Mouse (Mus musculus): Measurements from ENCODE around the gene Ahcyl1. TPM values are rescaled to one million over a fixed set of nuclear protein-coding genes. Genes with fewer than 3 reads are reported as not detected.

The Ahcyl1 gene
- polyA plus RNA-seq, 1 experiment: 386 TPM

DNA sequence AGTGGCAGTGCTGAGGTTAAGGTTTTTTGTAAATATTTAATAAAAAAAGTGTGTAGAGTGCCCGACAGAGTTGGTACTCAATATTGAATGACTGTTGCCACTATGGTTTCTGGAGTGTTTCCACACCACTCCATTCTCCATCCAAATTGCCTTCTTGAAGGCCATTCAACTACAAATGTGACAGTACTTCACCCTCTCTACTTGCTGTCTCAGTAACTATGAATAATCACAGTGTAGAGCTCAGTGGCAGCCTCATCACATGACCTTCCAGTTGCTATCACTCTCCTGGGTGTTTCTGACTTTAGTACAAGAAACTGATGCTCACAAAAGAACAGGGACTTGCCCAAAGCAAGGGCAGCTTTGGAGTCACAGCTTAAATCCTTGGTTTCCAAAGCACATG is 19.6 kb upstream of the Ahcyl1 start:
- Histone ChIP-seq H3K4me1 (ENCODE audit: control insufficient read depth, insufficient read depth, low read length) (no peaks in the 10 kb centered on the region), H3K4me3 (replicated peaks; ENCODE audit: insufficient read depth, low read depth, low read length) (no peak overlapping the region), H3K27me3 (ENCODE audit: control insufficient read depth, insufficient read depth, low read length) (no peaks in the 10 kb centered on the region), H3K27ac (ENCODE audit: insufficient read depth, low read length) (no peak overlapping the region)
- no peak for TF ChIP-seq POLR2A (IDR thresholded peaks at IDR 0.05; ENCODE audit: borderline replicate concordance, insufficient read depth, low read length)
- no peak for TF ChIP-seq CTCF (IDR thresholded peaks at IDR 0.05; ENCODE audit: borderline replicate concordance, insufficient read depth, low read depth, low read length)
- 77% methylated on average over 1 of the region's 1 CpGs for WGBS
- DNase-seq: no peak

DNA sequence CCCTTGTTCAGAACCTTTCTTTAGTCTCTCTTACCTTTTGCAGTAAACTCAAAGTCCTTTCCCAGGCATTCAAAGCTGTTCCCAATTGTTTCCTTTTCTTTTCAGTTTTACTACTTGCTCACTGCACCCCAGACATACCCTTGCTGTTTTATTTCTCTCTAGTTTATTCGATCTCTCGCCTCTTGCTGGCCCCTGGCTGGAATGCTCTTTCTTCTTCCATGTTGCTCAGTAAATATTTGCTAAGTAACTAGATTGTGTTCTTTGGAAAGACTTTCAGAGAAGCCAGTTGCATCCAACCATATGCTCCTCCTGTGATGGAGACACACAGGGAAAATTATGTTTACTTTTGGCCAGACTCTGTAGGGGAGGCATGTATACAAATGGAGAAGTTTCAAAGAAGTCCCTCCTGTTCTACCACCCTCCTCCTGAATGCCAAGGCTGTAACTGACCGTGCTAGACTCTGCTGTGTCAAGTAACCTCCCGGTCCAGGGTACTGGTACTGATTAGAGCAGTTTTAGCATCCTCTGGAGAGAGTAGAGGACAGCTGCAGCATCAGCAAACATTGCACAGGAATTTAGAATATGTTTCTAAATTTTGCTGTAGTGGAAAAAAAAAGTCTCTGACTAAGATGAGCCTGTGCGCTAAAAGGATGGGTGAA is 18.0 kb upstream of the Ahcyl1 start:
- no peak for TF ChIP-seq POLR2A (IDR thresholded peaks at IDR 0.05; ENCODE audit: borderline replicate concordance, insufficient read depth, low read length)
- TF ChIP-seq CTCF (IDR thresholded peaks at IDR 0.05; ENCODE audit: borderline replicate concordance, insufficient read depth, low read depth, low read length): no peak
- DNase-seq: no peak
- 81% methylated on average over 5 of the region's 5 CpGs for WGBS
- no peaks in the 10 kb centered on the region for H3K27me3 ChIP-seq (ENCODE audit: control insufficient read depth, insufficient read depth, low read length)
- no peak overlapping the region for H3K27ac ChIP-seq (ENCODE audit: insufficient read depth, low read length)
- no peaks in the 10 kb centered on the region for H3K4me1 ChIP-seq (ENCODE audit: control insufficient read depth, insufficient read depth, low read length)
- no peak overlapping the region for H3K4me3 ChIP-seq (replicated peaks; ENCODE audit: insufficient read depth, low read depth, low read length)

GRCm38 (mm10) chr3:107712081-107712480 is 15.7 kb upstream of the Ahcyl1 start:
- TF ChIP-seq POLR2A (IDR thresholded peaks at IDR 0.05; ENCODE audit: borderline replicate concordance, insufficient read depth, low read length) (no peak), CTCF (IDR thresholded peaks at IDR 0.05; ENCODE audit: borderline replicate concordance, insufficient read depth, low read depth, low read length) (no peak)
- no peak overlapping the region for H3K27ac ChIP-seq (ENCODE audit: insufficient read depth, low read length)
- no peak for DNase-seq
- no peaks in the 10 kb centered on the region for H3K27me3 ChIP-seq (ENCODE audit: control insufficient read depth, insufficient read depth, low read length)
- H3K4me3 ChIP-seq (replicated peaks; ENCODE audit: insufficient read depth, low read depth, low read length): no peak overlapping the region
- no peaks in the 10 kb centered on the region for H3K4me1 ChIP-seq (ENCODE audit: control insufficient read depth, insufficient read depth, low read length)
- 74% methylated on average over 3 of the region's 3 CpGs for whole genome bisulfite sequencing

- no peak for DNase-seq
- TF ChIP-seq POLR2A (IDR thresholded peaks at IDR 0.05; ENCODE audit: borderline replicate concordance, insufficient read depth, low read length) (no peak), CTCF (IDR thresholded peaks at IDR 0.05; ENCODE audit: borderline replicate concordance, insufficient read depth, low read depth, low read length) (no peak)
- Histone ChIP-seq H3K27me3 (ENCODE audit: control insufficient read depth, insufficient read depth, low read length) (no peaks in the 10 kb centered on the region), H3K27ac (ENCODE audit: insufficient read depth, low read length) (no peak overlapping the region), H3K4me3 (replicated peaks; ENCODE audit: insufficient read depth, low read depth, low read length) (no peak overlapping the region), H3K4me1 (ENCODE audit: control insufficient read depth, insufficient read depth, low read length) (no peaks in the 10 kb centered on the region)
- 41% methylated on average over 3 of the region's 3 CpGs for WGBS
Observed at GRCm38 (mm10) chr3:107709156-107709555, 12.8 kb upstream of the Ahcyl1 start.

GRCm38 (mm10) chr3:107707239-107707638 is 10.9 kb upstream of the Ahcyl1 start:
- H3K27ac ChIP-seq (ENCODE audit: insufficient read depth, low read length): no peak overlapping the region
- H3K27me3 ChIP-seq (ENCODE audit: control insufficient read depth, insufficient read depth, low read length): no peaks in the 10 kb centered on the region
- no peak overlapping the region for H3K4me3 ChIP-seq (replicated peaks; ENCODE audit: insufficient read depth, low read depth, low read length)
- TF ChIP-seq POLR2A (IDR thresholded peaks at IDR 0.05; ENCODE audit: borderline replicate concordance, insufficient read depth, low read length) (no peak), CTCF (IDR thresholded peaks at IDR 0.05; ENCODE audit: borderline replicate concordance, insufficient read depth, low read depth, low read length) (no peak)
- DNase-seq: no peak
- no peaks in the 10 kb centered on the region for H3K4me1 ChIP-seq (ENCODE audit: control insufficient read depth, insufficient read depth, low read length)
- 85% methylated on average over 4 of the region's 4 CpGs for WGBS

GRCm38 (mm10) chr3:107706164-107706563 is 9.8 kb upstream of the Ahcyl1 start:
- 71% methylated on average over 2 of the region's 2 CpGs for WGBS
- Histone ChIP-seq H3K4me1 (ENCODE audit: control insufficient read depth, insufficient read depth, low read length) (no peaks in the 10 kb centered on the region), H3K27me3 (ENCODE audit: control insufficient read depth, insufficient read depth, low read length) (no peaks in the 10 kb centered on the region)

GRCm38 (mm10) chr3:107704371-107704705 is 8.0 kb upstream of the Ahcyl1 start:
- H3K4me3 ChIP-seq (replicated peaks; ENCODE audit: insufficient read depth, low read depth, low read length): no peak overlapping the region
- whole genome bisulfite sequencing: 85% methylated on average over 1 of the region's 1 CpGs
- TF ChIP-seq POLR2A (IDR thresholded peaks at IDR 0.05; ENCODE audit: borderline replicate concordance, insufficient read depth, low read length) (no peak), CTCF (IDR thresholded peaks at IDR 0.05; ENCODE audit: borderline replicate concordance, insufficient read depth, low read depth, low read length) (no peak)

More at GRCm38 (mm10) chr3:107706164-107706563, 9.8 kb upstream of the Ahcyl1 start:
- DNase-seq: no peak
- Histone ChIP-seq H3K4me3 (replicated peaks; ENCODE audit: insufficient read depth, low read depth, low read length) (no peak overlapping the region), H3K27ac (ENCODE audit: insufficient read depth, low read length) (no peak overlapping the region)
- TF ChIP-seq CTCF (IDR thresholded peaks at IDR 0.05; ENCODE audit: borderline replicate concordance, insufficient read depth, low read depth, low read length): no peak
- TF ChIP-seq POLR2A (IDR thresholded peaks at IDR 0.05; ENCODE audit: borderline replicate concordance, insufficient read depth, low read length): no peak

GRCm38 (mm10) chr3:107703675-107704370 is 7.5 kb upstream of the Ahcyl1 start:
- H3K4me3 ChIP-seq (replicated peaks; ENCODE audit: insufficient read depth, low read depth, low read length): no peak overlapping the region
- no peaks in the 10 kb centered on the region for H3K4me1 ChIP-seq (ENCODE audit: control insufficient read depth, insufficient read depth, low read length)
- H3K27ac ChIP-seq (ENCODE audit: insufficient read depth, low read length): no peak overlapping the region
- 88% methylated on average over 7 of the region's 7 CpGs for WGBS
- no peaks in the 10 kb centered on the region for H3K27me3 ChIP-seq (ENCODE audit: control insufficient read depth, insufficient read depth, low read length)
- TF ChIP-seq POLR2A (IDR thresholded peaks at IDR 0.05; ENCODE audit: borderline replicate concordance, insufficient read depth, low read length): no peak
- TF ChIP-seq CTCF (IDR thresholded peaks at IDR 0.05; ENCODE audit: borderline replicate concordance, insufficient read depth, low read depth, low read length): no peak
- DNase-seq: no peak

More at GRCm38 (mm10) chr3:107704371-107704705, 8.0 kb upstream of the Ahcyl1 start:
- DNase-seq: no peak
- no peaks in the 10 kb centered on the region for H3K27me3 ChIP-seq (ENCODE audit: control insufficient read depth, insufficient read depth, low read length)
- no peaks in the 10 kb centered on the region for H3K4me1 ChIP-seq (ENCODE audit: control insufficient read depth, insufficient read depth, low read length)
- no peak overlapping the region for H3K27ac ChIP-seq (ENCODE audit: insufficient read depth, low read length)

Data from cerebellum, adult 2 months (tissue).